Mouse (Mus musculus) liver, embryonic 11.5 days (tissue): ENCODE measurements around the gene Scamp5. TPM values are rescaled to one million over a fixed set of nuclear protein-coding genes. Genes with fewer than 3 reads are reported as not detected.

Experiments used
- ATAC-seq: fragments of 200-750 bp; cut with Nextera tagmentation; replicated peaks from 2 replicates; pipeline ENCODE4 v1.8.0; 2017; ENCODE audit warnings: moderate number of reproducible peaks, mild to moderate bottlenecking, moderate TSS enrichment, moderate library complexity; ENCODE audit not compliant: low FRiP score
- DNase-seq: peaks from one replicate; pipeline ENCODE4 v3.0.0-alpha.2; 2017; ENCODE audit warnings: low spot score
- H3K27ac ChIP-seq: fragments of 300-500 bp; sonication (generic); 2 replicates; pipeline ENCODE4 v1.5.1; 2014; ENCODE audit warnings: mild to moderate bottlenecking, low read depth, low read length, control low read depth
- H3K27me3 ChIP-seq: fragments of 300-500 bp; sonication (generic); replicated peaks from 2 replicates; pipeline ENCODE4 v1.6.1; 2014; ENCODE audit warnings: low read length, mixed read lengths; ENCODE audit not compliant: control insufficient read depth, insufficient read depth
- H3K36me3 ChIP-seq: fragments of 300-500 bp; sonication (generic); 2 replicates; pipeline ENCODE4 v1.6.1; 2014; ENCODE audit warnings: mild to moderate bottlenecking, low read length, moderate library complexity, mixed read lengths; ENCODE audit not compliant: control insufficient read depth, insufficient read depth
- H3K4me1 ChIP-seq: fragments of 300-500 bp; sonication (generic); replicated peaks from 2 replicates; pipeline ENCODE4 v1.6.1; 2014; ENCODE audit warnings: low read length, mixed read lengths; ENCODE audit not compliant: control insufficient read depth, insufficient read depth
- H3K4me2 ChIP-seq: fragments of 300-500 bp; sonication (generic); 2 replicates; pipeline ENCODE4 v1.6.1; 2014; ENCODE audit warnings: mild to moderate bottlenecking, control low read depth, moderate library complexity
- H3K4me3 ChIP-seq: fragments of 300-500 bp; sonication (generic); 2 replicates; pipeline ENCODE4 v1.5.1; 2014; ENCODE audit warnings: low read depth, low read length, control low read depth
- H3K9ac ChIP-seq: fragments of 300-500 bp; sonication (generic); 2 replicates; pipeline ENCODE4 v1.6.1; 2014; ENCODE audit warnings: low read depth, low read length, control low read depth
- H3K9me3 ChIP-seq: fragments of 300-500 bp; sonication (generic); 2 replicates; pipeline ENCODE4 v1.6.1; 2016; ENCODE audit warnings: low read length, inconsistent platforms, mixed read lengths; ENCODE audit not compliant: control insufficient read depth
- WGBS: fragments of 180-500 bp; shearing (Covaris S2); extraction: QIAGEN DNeasy Blood & Tissue Kit; methylation state at CpG from one replicate; pipeline ENCODE4 v1.1.7; 2014; 5-methylcytosine and 5-hydroxymethylcytosine counted together
- polyA plus RNA-seq: library from polyadenylated mRNA; unstranded; fragments of >200 nt; fragmentation: Nextera tagmentation; extraction: Ambion mirVana; gene quantifications from 2 replicates; pipeline ENCODE4 v1.2.1, GENCODE M21; 2014

Scamp5 gene
- polyA plus RNA-seq, 1 experiment from 2014 or later = 9.7 TPM

GRCm38 (mm10) chr9:57501861-57502260 is 34.0 kb upstream of the Scamp5 start:
- Histone ChIP-seq H3K9ac (no peak overlapping the region), H3K36me3 (no peaks in the 10 kb centered on the region), H3K27me3 (peaks cover 72% of the 10 kb centered on the region), H3K27ac (no peak overlapping the region), H3K4me2 (0 out of 2 replicates have a peak overlapping the region, but pooled peaks have one; percentile 12), H3K4me3 (no peak overlapping the region), H3K4me1 (peaks cover 36% of the 10 kb centered on the region), H3K9me3 (no peaks in the 10 kb centered on the region)
- DNase-seq (no peak), ATAC-seq (no peak)
- 3% methylated on average over 20 of the region's 20 CpGs for WGBS

- no peak overlapping the region for H3K27ac ChIP-seq
- ATAC-seq (no peak), DNase-seq (no peak)
- H3K9ac ChIP-seq = no peak overlapping the region
- no peaks in the 10 kb centered on the region for H3K36me3 ChIP-seq
- WGBS = 16% methylated on average over 13 of the region's 13 CpGs
- no peak overlapping the region for H3K4me2 ChIP-seq
- peaks cover 70% of the 10 kb centered on the region for H3K27me3 ChIP-seq
- peaks cover 35% of the 10 kb centered on the region for H3K4me1 ChIP-seq
- no peak overlapping the region for H3K4me3 ChIP-seq
- H3K9me3 ChIP-seq = no peaks in the 10 kb centered on the region
Measured at GRCm38 (mm10) chr9:57501452-57501851, 33.6 kb upstream of the Scamp5 start.

- Histone ChIP-seq H3K27ac (no peak overlapping the region), H3K4me3 (no peak overlapping the region), H3K4me2 (no peak overlapping the region), H3K27me3 (peaks cover 43% of the 10 kb centered on the region), H3K36me3 (no peaks in the 10 kb centered on the region), H3K9ac (no peak overlapping the region), H3K4me1 (peaks cover 11% of the 10 kb centered on the region), H3K9me3 (no peaks in the 10 kb centered on the region)
- 70% methylated on average over 7 of the region's 7 CpGs for WGBS
- no peak for DNase-seq
- no peak for ATAC-seq
Measured at GRCm38 (mm10) chr9:57498536-57498935, 30.7 kb upstream of the Scamp5 start.

DNA sequence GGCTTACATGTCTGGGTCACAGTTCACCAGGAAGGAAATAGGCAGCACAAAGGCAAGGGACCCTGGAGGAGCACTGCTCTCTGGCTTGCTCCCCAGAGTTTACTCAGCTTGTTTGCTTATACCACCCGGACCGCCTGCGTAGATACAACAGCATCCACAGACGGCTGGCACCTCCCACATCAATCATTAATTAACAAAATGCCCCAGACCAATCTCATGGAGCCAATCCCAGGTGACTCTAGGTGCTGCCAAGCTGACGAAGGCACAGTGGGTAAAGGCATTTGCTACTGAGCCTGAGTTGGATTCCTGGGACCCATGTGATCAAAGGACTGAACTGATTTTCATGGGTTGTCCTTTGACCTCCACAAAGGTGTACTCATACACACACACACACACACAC is 29.4 kb upstream of the Scamp5 start:
- no peak for ATAC-seq
- H3K36me3 ChIP-seq = no peaks in the 10 kb centered on the region
- no peak overlapping the region for H3K27ac ChIP-seq
- no peak overlapping the region for H3K4me3 ChIP-seq
- H3K9me3 ChIP-seq = no peaks in the 10 kb centered on the region
- H3K27me3 ChIP-seq = peaks cover 30% of the 10 kb centered on the region
- 65% methylated on average over 5 of the region's 5 CpGs for WGBS
- no peak for DNase-seq
- H3K4me1 ChIP-seq = peaks cover 2% of the 10 kb centered on the region
- H3K9ac ChIP-seq = no peak overlapping the region
- H3K4me2 ChIP-seq = no peak overlapping the region

- H3K4me3 ChIP-seq = no peak overlapping the region
- no peak overlapping the region for H3K4me2 ChIP-seq
- ATAC-seq (no peak), DNase-seq (no peak)
- H3K36me3 ChIP-seq = no peaks in the 10 kb centered on the region
- no peak overlapping the region for H3K27ac ChIP-seq
- H3K4me1 ChIP-seq = no peaks in the 10 kb centered on the region
- H3K9ac ChIP-seq = no peak overlapping the region
- peaks cover 8% of the 10 kb centered on the region for H3K27me3 ChIP-seq
- H3K9me3 ChIP-seq = no peaks in the 10 kb centered on the region
Measured at GRCm38 (mm10) chr9:57494970-57495369, 27.1 kb upstream of the Scamp5 start.

DNA sequence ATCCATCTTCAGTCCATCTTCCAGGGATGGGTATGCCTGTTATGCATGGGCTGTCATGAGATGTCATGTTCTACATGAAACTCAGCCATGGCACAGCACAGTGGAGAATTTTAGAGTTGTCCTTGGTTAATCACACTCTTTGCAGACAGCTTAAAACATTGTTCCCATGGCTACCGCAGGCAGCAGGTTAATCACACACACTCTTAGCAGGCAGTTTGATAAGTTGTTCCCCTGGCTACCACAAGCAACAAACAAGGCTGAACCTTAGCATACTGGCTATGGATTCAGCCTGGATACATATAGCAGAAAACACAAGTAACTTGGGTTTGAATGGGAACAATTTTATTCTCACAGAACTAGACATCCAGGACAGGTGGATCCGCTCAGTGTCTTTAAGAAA is 25.7 kb upstream of the Scamp5 start:
- H3K27ac ChIP-seq = no peak overlapping the region
- no peaks in the 10 kb centered on the region for H3K36me3 ChIP-seq

GRCm38 (mm10) chr9:57487807-57488206 is 19.9 kb upstream of the Scamp5 start:
- Histone ChIP-seq H3K4me1 (no peaks in the 10 kb centered on the region; the same call in 1 of the 2 replicates), H3K9me3 (no peaks in the 10 kb centered on the region), H3K27ac (no peak overlapping the region), H3K4me2 (no peak overlapping the region), H3K4me3 (no peak overlapping the region), H3K27me3 (peaks cover 5% of the 10 kb centered on the region; the same call in 1 of the 2 replicates), H3K36me3 (no peaks in the 10 kb centered on the region), H3K9ac (no peak overlapping the region)
- WGBS = 71% methylated on average over 7 of the region's 7 CpGs
- DNase-seq = no peak
- no peak for ATAC-seq

More for the DNA sequence above, 25.7 kb upstream of the Scamp5 start:
- DNase-seq = no peak
- no peak overlapping the region for H3K9ac ChIP-seq
- H3K4me1 ChIP-seq = no peaks in the 10 kb centered on the region
- H3K27me3 ChIP-seq = no peaks in the 10 kb centered on the region; the same call in 1 of the 2 replicates
- ATAC-seq = no peak
- no peaks in the 10 kb centered on the region for H3K9me3 ChIP-seq
- WGBS = 82% methylated on average over 2 of the region's 2 CpGs
- H3K4me3 ChIP-seq = no peak overlapping the region
- no peak overlapping the region for H3K4me2 ChIP-seq

GRCm38 (mm10) chr9:57485774-57486173 is 17.9 kb upstream of the Scamp5 start:
- Histone ChIP-seq H3K27me3 (peaks cover 5% of the 10 kb centered on the region; the same call in 1 of the 2 replicates), H3K9me3 (no peaks in the 10 kb centered on the region), H3K4me1 (no peaks in the 10 kb centered on the region; the same call in 1 of the 2 replicates), H3K4me2 (no peak overlapping the region), H3K9ac (no peak overlapping the region), H3K27ac (no peak overlapping the region), H3K4me3 (no peak overlapping the region), H3K36me3 (no peaks in the 10 kb centered on the region)
- DNase-seq (peak; percentile 70), ATAC-seq (no peak)
- WGBS = 15% methylated on average over 7 of the region's 7 CpGs

- DNase-seq (peak; percentile 20), ATAC-seq (no peak)
- no peaks in the 10 kb centered on the region for H3K9me3 ChIP-seq
- peaks cover 4% of the 10 kb centered on the region; the same call in 1 of the 2 replicates for H3K27me3 ChIP-seq
- peaks cover 7% of the 10 kb centered on the region for H3K4me1 ChIP-seq
- no peak overlapping the region for H3K4me2 ChIP-seq
- no peak overlapping the region for H3K9ac ChIP-seq
- H3K27ac ChIP-seq = no peak overlapping the region
- WGBS = 72% methylated on average over 4 of the region's 4 CpGs
- H3K4me3 ChIP-seq = no peak overlapping the region
- no peaks in the 10 kb centered on the region for H3K36me3 ChIP-seq
Measured at GRCm38 (mm10) chr9:57468914-57469313, 1.1 kb upstream of the Scamp5 start.
